Mouse (Mus musculus) midbrain, embryonic 14.5 days (tissue): Measurements from ENCODE around the gene Samm50. TPM values are rescaled to one million over a fixed set of nuclear protein-coding genes. Genes with fewer than 3 reads are reported as not detected.

Experiments
- ATAC-seq: fragments of 200-750 bp; cut with Nextera tagmentation; 2 replicates; pipeline ENCODE4 v1.8.0; 2017; ENCODE audit warnings: moderate number of reproducible peaks, moderate library complexity; ENCODE audit not compliant: low FRiP score, low TSS enrichment
- DNase-seq: peaks from one replicate; pipeline ENCODE4 v3.0.0-alpha.2; 2015
- H3K27ac ChIP-seq: fragments of 300-500 bp; sonication (generic); replicated peaks from 2 replicates; pipeline ENCODE4 v1.5.1; 2014; ENCODE audit warnings: mild to moderate bottlenecking, low read depth, low read length, moderate library complexity
- H3K27me3 ChIP-seq: fragments of 300-500 bp; sonication (generic); 2 replicates; pipeline ENCODE4 v1.6.1; 2014; ENCODE audit warnings: low read length, control low read depth, mixed read lengths; ENCODE audit not compliant: control insufficient read depth, insufficient read depth
- H3K36me3 ChIP-seq: fragments of 300-500 bp; sonication (generic); 2 replicates; pipeline ENCODE4 v1.6.1; 2014; ENCODE audit warnings: low read length, control low read depth; ENCODE audit not compliant: control insufficient read depth, insufficient read depth
- H3K4me1 ChIP-seq: fragments of 300-500 bp; sonication (generic); 2 replicates; pipeline ENCODE4 v1.6.1; 2014; ENCODE audit warnings: mild to moderate bottlenecking, antibody characterized with exemption, low read length, control low read depth; ENCODE audit not compliant: control insufficient read depth, insufficient read depth
- H3K4me2 ChIP-seq: fragments of 300-500 bp; sonication (generic); 2 replicates; pipeline ENCODE4 v1.6.1; 2014; ENCODE audit warnings: mild to moderate bottlenecking, low read length, moderate library complexity
- H3K4me3 ChIP-seq: fragments of 300-500 bp; sonication (generic); replicated peaks from 2 replicates; pipeline ENCODE4 v1.5.1; 2014; ENCODE audit warnings: low read depth, low read length
- H3K9ac ChIP-seq: fragments of 300-500 bp; sonication (generic); replicated peaks from 2 replicates; pipeline ENCODE4 v1.6.1; 2014; ENCODE audit warnings: mild to moderate bottlenecking, low read length, moderate library complexity
- H3K9me3 ChIP-seq: fragments of 300-500 bp; sonication (generic); 2 replicates; pipeline ENCODE4 v1.6.1; 2016; ENCODE audit warnings: low read length, control low read depth, mixed read lengths; ENCODE audit not compliant: control insufficient read depth
- WGBS: fragments of 180-500 bp; shearing (Covaris S2); extraction: QIAGEN DNeasy Blood & Tissue Kit; methylation state at CpG from one replicate; pipeline ENCODE4 v1.1.7; 2014; 5-methylcytosine and 5-hydroxymethylcytosine counted together
- polyA plus RNA-seq: library from polyadenylated mRNA; unstranded; fragments of >200 nt; fragmentation: Nextera tagmentation; extraction: Ambion mirVana; gene quantifications from 2 replicates; pipeline ENCODE4 v1.2.1, GENCODE M21; 2014

The Samm50 gene
- polyA plus RNA-seq, 1 experiment from 2014 or later: 54.2 TPM

DNA sequence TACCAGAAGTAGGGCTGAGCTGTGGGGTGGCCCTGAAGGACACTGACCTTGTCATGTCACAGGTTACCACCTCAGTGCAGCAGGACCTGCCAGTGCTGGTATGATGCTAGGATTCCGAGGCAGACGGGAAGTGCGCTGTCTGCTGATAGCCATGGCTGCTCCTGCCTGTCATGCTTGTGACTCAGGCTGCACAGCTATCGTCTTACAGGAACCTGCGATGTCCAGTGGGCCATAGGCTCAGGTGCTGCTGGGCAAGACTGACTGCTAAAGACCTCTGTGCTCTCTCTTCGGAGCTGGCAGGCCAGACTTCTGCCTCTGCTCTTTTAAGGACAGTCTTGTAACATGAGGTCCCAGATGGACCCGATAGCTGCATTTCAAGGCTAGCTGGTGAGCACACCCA, 22.4 kb downstream of the Samm50 start:
- ATAC-seq (no peak), DNase-seq (no peak)
- Histone ChIP-seq H3K9ac (no peak overlapping the region), H3K27ac (no peak overlapping the region), H3K36me3 (peaks cover 35% of the 10 kb centered on the region), H3K4me1 (peaks cover 9% of the 10 kb centered on the region), H3K27me3 (no peaks in the 10 kb centered on the region), H3K4me3 (no peak overlapping the region), H3K4me2 (no peak overlapping the region), H3K9me3 (no peaks in the 10 kb centered on the region)
- WGBS: 90% methylated on average over 7 of the region's 7 CpGs

DNA sequence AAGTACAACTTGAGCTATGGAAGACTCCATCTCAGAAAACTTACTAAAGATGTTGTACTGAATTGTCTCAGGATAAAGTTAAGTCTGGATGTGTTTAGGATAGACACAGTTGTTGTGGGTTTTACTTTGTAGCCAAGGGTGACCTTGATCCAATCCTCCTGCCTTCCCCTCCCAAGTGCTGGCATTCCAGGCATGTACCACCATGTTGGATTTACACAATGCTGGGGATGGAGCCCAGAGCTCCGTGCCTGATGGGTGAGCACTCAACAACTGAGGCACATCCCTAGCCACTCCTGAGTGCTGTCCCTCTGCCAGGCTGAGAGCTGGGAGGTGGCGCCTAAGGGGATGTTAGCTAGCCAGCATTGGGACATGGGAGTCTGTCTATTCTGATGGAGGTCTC, 23.2 kb downstream of the Samm50 start:
- Histone ChIP-seq H3K4me3 (no peak overlapping the region), H3K27me3 (no peaks in the 10 kb centered on the region), H3K4me1 (peaks cover 9% of the 10 kb centered on the region), H3K4me2 (no peak overlapping the region), H3K36me3 (peaks cover 27% of the 10 kb centered on the region), H3K27ac (no peak overlapping the region), H3K9me3 (no peaks in the 10 kb centered on the region), H3K9ac (no peak overlapping the region)
- DNase-seq (no peak), ATAC-seq (no peak)
- WGBS: 83% methylated on average over 2 of the region's 2 CpGs

DNA sequence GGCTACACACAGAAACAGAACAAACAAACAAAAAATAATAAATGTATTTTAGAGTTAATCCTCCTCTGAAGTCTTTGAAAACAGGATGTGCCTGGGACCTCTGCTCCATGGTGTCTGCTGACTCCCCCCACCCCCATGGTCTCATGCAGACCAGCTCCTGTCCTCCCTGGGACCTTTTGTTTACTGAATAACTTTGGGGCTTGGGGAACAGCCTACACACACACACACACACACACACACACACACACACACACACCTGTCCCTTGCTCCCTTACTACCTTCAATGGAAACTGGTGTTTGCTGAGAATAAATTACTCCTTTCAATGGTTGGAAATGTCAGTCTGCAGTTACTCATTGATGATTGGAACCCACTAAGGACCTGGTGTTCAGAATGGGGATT, 24.0 kb downstream of the Samm50 start:
- no peak overlapping the region for H3K4me2 ChIP-seq
- H3K4me3 ChIP-seq: no peak overlapping the region
- ATAC-seq (no peak), DNase-seq (no peak)
- peaks cover 9% of the 10 kb centered on the region for H3K4me1 ChIP-seq
- H3K27ac ChIP-seq: no peak overlapping the region
- no peak overlapping the region for H3K9ac ChIP-seq
- H3K27me3 ChIP-seq: no peaks in the 10 kb centered on the region
- H3K36me3 ChIP-seq: peaks cover 19% of the 10 kb centered on the region
- H3K9me3 ChIP-seq: no peaks in the 10 kb centered on the region

DNA sequence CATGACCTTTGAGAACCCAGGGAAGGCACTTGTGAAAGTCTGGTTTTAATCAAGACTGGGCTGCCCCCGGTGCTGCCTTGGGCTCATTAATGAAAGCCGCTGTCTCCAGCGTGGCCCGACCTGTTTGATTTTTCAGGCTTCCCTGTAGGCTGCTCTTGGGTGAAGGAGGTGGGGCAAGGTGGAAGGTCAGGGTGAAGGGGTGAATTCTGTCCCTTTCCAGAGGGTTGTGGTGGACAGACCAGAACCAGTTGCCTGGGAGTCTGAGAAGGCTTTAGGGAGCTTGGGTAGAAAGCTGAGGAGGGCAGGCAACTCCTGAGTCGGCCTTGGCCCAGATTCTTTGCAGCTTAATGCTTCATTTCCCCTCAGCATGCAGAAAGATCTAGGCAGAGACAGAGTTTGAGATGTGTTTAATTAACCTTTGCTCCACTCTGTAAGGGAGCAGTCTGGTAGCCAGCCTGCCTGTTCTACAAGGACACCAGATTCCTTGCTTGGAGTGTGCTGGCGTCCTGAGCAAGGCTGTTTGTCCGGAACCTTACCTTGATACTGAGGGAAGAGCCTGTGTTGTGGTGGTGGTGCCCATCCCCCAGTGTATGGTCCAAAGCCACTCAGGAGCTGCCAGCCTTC, 24.5 kb downstream of the Samm50 start:
- H3K9ac ChIP-seq: no peak overlapping the region
- no peak overlapping the region for H3K4me2 ChIP-seq
- DNase-seq: no peak
- no peaks in the 10 kb centered on the region for H3K9me3 ChIP-seq
- no peak overlapping the region; the same call in 1 of the 2 replicates for H3K27ac ChIP-seq
- no peak overlapping the region for H3K4me3 ChIP-seq
- WGBS: 38% methylated on average over 7 of the region's 7 CpGs
- peaks cover 15% of the 10 kb centered on the region for H3K36me3 ChIP-seq
- H3K27me3 ChIP-seq: no peaks in the 10 kb centered on the region
- peaks cover 9% of the 10 kb centered on the region for H3K4me1 ChIP-seq
- no peak for ATAC-seq

DNA sequence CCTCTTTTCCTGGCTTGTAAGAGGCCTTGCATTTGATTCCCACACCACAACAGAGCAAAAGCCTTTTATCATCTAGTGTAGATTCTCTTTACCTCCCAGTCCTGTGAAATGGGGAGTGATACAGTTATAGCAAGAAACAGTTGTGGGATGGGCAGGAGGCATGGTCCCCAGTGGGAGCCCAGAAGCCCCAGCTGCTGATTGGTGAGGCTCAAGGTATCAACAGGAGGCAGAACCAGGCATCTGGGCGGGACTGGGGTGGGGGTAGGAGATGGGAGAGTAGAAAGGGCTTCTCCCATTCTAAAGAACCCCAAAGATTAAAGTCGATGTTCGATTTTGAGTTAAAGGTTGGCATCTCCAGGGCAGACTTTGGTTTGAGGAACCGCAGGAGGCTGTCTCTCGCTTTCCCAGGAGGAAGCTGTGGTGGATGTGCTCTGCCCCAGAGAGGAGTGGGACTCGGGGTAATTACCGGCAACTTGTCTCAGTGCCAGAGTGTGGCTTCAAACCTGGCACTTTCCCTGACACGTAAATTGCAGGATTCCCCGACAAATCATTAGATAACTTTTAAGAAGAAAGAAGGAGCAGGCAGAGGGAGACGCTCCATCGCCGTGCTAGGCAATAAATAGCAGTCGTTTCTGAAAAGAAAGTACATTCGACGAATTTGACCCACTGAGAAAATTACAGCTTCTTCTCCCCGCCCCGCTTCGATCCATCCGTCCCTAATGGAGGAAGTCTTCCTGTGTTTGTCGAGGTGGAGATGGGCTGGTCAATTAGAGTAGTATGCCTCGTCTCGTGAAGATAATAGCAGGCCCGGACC, 26.1 kb downstream of the Samm50 start:
- no peak for ATAC-seq

GRCm38 (mm10) chr15:84218783-84219271, 26.8 kb downstream of the Samm50 start:
- Histone ChIP-seq H3K4me2 (no peak overlapping the region), H3K36me3 (peaks cover 9% of the 10 kb centered on the region), H3K9ac (no peak overlapping the region), H3K27ac (no peak overlapping the region), H3K4me3 (no peak overlapping the region), H3K9me3 (no peaks in the 10 kb centered on the region), H3K4me1 (peaks cover 11% of the 10 kb centered on the region), H3K27me3 (no peaks in the 10 kb centered on the region)
- DNase-seq (no peak), ATAC-seq (no peak)
- WGBS: 66% methylated on average over 9 of the region's 9 CpGs

More for the DNA sequence above, 26.1 kb downstream of the Samm50 start:
- peaks cover 9% of the 10 kb centered on the region for H3K4me1 ChIP-seq
- WGBS: 60% methylated on average over 23 of the region's 23 CpGs
- DNase-seq: no peak
- peaks cover 9% of the 10 kb centered on the region for H3K36me3 ChIP-seq
- no peaks in the 10 kb centered on the region for H3K9me3 ChIP-seq
- no peaks in the 10 kb centered on the region for H3K27me3 ChIP-seq
- H3K27ac ChIP-seq: no peak overlapping the region
- H3K4me2 ChIP-seq: no peak overlapping the region
- H3K4me3 ChIP-seq: no peak overlapping the region
- no peak overlapping the region for H3K9ac ChIP-seq

- Histone ChIP-seq H3K4me2 (no peak overlapping the region), H3K27ac (no peak overlapping the region), H3K27me3 (no peaks in the 10 kb centered on the region), H3K4me3 (no peak overlapping the region), H3K9ac (no peak overlapping the region), H3K36me3 (no peaks in the 10 kb centered on the region), H3K4me1 (peaks cover 26% of the 10 kb centered on the region), H3K9me3 (no peaks in the 10 kb centered on the region)
- DNase-seq (no peak), ATAC-seq (no peak)
- WGBS: 82% methylated on average over 5 of the region's 5 CpGs
Observed at GRCm38 (mm10) chr15:84221539-84221938, 29.5 kb downstream of the Samm50 start.

GRCm38 (mm10) chr15:84223423-84223822, 31.4 kb downstream of the Samm50 start:
- Histone ChIP-seq H3K4me2 (no peak overlapping the region), H3K27ac (peak overlapping the region; percentile 41; the same call in 1 of the 2 replicates), H3K9me3 (no peaks in the 10 kb centered on the region), H3K4me1 (peaks cover 37% of the 10 kb centered on the region), H3K36me3 (no peaks in the 10 kb centered on the region), H3K4me3 (no peak overlapping the region), H3K9ac (no peak overlapping the region), H3K27me3 (no peaks in the 10 kb centered on the region)
- ATAC-seq: no peak
- peak; percentile 69 for DNase-seq
- 34% methylated on average over 6 of the region's 6 CpGs for WGBS

GRCm38 (mm10) chr15:84224779-84225178, 32.7 kb downstream of the Samm50 start:
- DNase-seq (peak; percentile 52), ATAC-seq (no peak)
- Histone ChIP-seq H3K4me2 (no peak overlapping the region), H3K9me3 (no peaks in the 10 kb centered on the region), H3K36me3 (no peaks in the 10 kb centered on the region), H3K4me1 (peaks cover 37% of the 10 kb centered on the region), H3K9ac (no peak overlapping the region), H3K4me3 (no peak overlapping the region), H3K27ac (peak overlapping the region; percentile 58), H3K27me3 (no peaks in the 10 kb centered on the region)
- WGBS: 47% methylated on average over 10 of the region's 10 CpGs
